Mouse (Mus musculus) liver, embryonic 14.5 days (tissue): Measurements from ENCODE around the gene Dnmt3a.

Source experiments
- CTCF ChIP-seq: IDR thresholded peaks from 2 replicates; pipeline ENCODE4 v1.5.1; 2016; ENCODE audit warnings: antibody characterized with exemption, low read depth, control low read depth
- EP300 ChIP-seq: IDR thresholded peaks from 2 replicates; pipeline ENCODE4 v1.6.1; 2016; ENCODE audit warnings: antibody characterized with exemption, low read depth

- TF ChIP-seq CTCF = no peak
- no peak for TF ChIP-seq EP300
Observed at GRCm38 (mm10) chr12:3815386-3815785, 9.6 kb downstream of the Dnmt3a start.
